Comparison of ENCODE assay signal across 13 mouse cellular contexts in the genomic region with DNA sequence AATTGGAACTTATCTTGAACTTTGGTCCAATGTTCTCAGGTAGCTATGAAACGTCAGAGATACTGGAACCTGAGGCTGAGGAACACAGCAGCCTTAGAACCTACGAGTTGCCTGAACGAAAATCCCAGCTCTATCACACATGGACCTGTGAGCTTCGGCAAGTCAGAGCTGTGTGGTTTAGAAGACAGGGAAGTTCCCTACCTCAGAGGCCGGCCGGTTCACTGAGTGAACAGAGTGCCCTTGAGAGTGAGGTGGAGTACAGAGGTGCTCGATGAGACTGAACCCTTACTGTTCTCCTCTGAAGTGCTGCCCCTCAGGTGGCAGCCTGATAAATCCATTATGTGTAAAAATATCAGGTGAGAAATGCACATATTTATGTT. TPM values are rescaled to one million over a fixed set of nuclear protein-coding genes. Genes with fewer than 3 reads are reported as not detected.
DNase-seq lines count a peak whose midpoint lies in the region; ATAC-seq and TF ChIP-seq lines count a peak whose summit lies in the region.
"Had no signal": no experiment of that assay in that cellular context is flagged by ENCODE, and none has a peak within 500 bp of the region (broad histone marks: within the 10 kb centered on the region; RNA-seq: fewer than 3 reads in every experiment).

No protein-coding gene starts in this region.

- TF ChIP-seq CTCF in stomach, postnatal 0 days (IDR thresholded peaks at IDR 0.05; ENCODE audit: low read depth) = no peak
- no peak for TF ChIP-seq CTCF in forebrain, postnatal 0 days (IDR thresholded peaks at IDR 0.05; ENCODE audit: low read depth)

- H3K27me3 ChIP-seq in heart, embryonic 14.5 days (ENCODE audit: control insufficient read depth, insufficient read depth, low read length) = no peaks in the 10 kb centered on the region
- H3K27me3 ChIP-seq in liver, embryonic 13.5 days = no peaks in the 10 kb centered on the region
- H3K27me3 ChIP-seq in stomach, postnatal 0 days (ENCODE audit: control insufficient read depth, insufficient read depth, low read length) = no peaks in the 10 kb centered on the region
- no peaks in the 10 kb centered on the region for H3K27me3 ChIP-seq in forebrain, postnatal 0 days (ENCODE audit: insufficient read depth, low read length)

- ATAC-seq in heart, embryonic 14.5 days (ENCODE audit: insufficient number of reproducible peaks, insufficient read depth, low FRiP score, low read depth) = no peak
- ATAC-seq in liver, embryonic 13.5 days (ENCODE audit: low read depth) = no peak
- ATAC-seq in stomach, postnatal 0 days (ENCODE audit: low FRiP score, low TSS enrichment) = peak; percentile 48
- no peak for ATAC-seq in forebrain, postnatal 0 days

- intact Hi-C loops in heart, postnatal 14 days (cut with DNase I) = loop anchor here (10.0 kb wide), 1 partner anchor 389 kb away; a partner anchor contains a TSS

- TF ChIP-seq EP300 in stomach, postnatal 0 days (optimal IDR thresholded peaks at IDR 0.05) = no peak

- H3K27ac ChIP-seq in heart, embryonic 14.5 days (replicated peaks in 1 of 2; ENCODE audit: control insufficient read depth in 1 of 2, insufficient read depth in 1 of 2, low read depth in 2 of 2, low read length in 2 of 2) = peak overlapping the region; percentile 15 to 46; a peak in 2 of 4 replicates
- H3K27ac ChIP-seq in liver, embryonic 13.5 days = peak overlapping the region; percentile 96
- peak overlapping the region; percentile 59 for H3K27ac ChIP-seq in stomach, postnatal 0 days (replicated peaks)
- H3K27ac ChIP-seq in forebrain, postnatal 0 days (ENCODE audit: low read depth, low read length) = no peak overlapping the region
- H3K27ac ChIP-seq: hindbrain, embryonic 10.5 days had no signal

- H3K9ac ChIP-seq in heart, embryonic 14.5 days (ENCODE audit: low read length) = no peak overlapping the region
- peak overlapping the region; percentile 67 for H3K9ac ChIP-seq in liver, embryonic 13.5 days
- no peak overlapping the region for H3K9ac ChIP-seq in stomach, postnatal 0 days (ENCODE audit: low read length)
- H3K9ac ChIP-seq in forebrain, postnatal 0 days = no peak overlapping the region

- H3K4me2 ChIP-seq in heart, embryonic 14.5 days (ENCODE audit: low read length) = no peak overlapping the region
- H3K4me2 ChIP-seq in liver, embryonic 13.5 days = peak overlapping the region; percentile 67
- H3K4me2 ChIP-seq in stomach, postnatal 0 days (replicated peaks; ENCODE audit: low read depth) = no peak overlapping the region
- no peak overlapping the region for H3K4me2 ChIP-seq in forebrain, postnatal 0 days (ENCODE audit: low read depth)

- no peaks in the 10 kb centered on the region for H3K9me3 ChIP-seq in heart, embryonic 14.5 days (ENCODE audit: control insufficient read depth, low read length)
- H3K9me3 ChIP-seq in liver, embryonic 13.5 days (replicated peaks) = no peaks in the 10 kb centered on the region
- no peaks in the 10 kb centered on the region for H3K9me3 ChIP-seq in stomach, postnatal 0 days (ENCODE audit: control insufficient read depth, low read length)
- H3K9me3 ChIP-seq in forebrain, postnatal 0 days (ENCODE audit: low read length) = no peaks in the 10 kb centered on the region
- H3K9me3 ChIP-seq: hindbrain, embryonic 10.5 days had no signal

- DNase-seq in heart, postnatal 14 days = no peak
- DNase-seq in spleen, postnatal 10 days (ENCODE audit: low spot score in 2 of 2) = peak; percentile 45 to 57
- no peak for DNase-seq in spleen, postnatal 4 days (ENCODE audit: low spot score in 2 of 2)
- no peak for DNase-seq in liver, embryonic 13.5 days
- no peak for DNase-seq in stomach, postnatal 0 days (ENCODE audit: low spot score)
- no peak for DNase-seq in retina, postnatal 1 day
- no peak for DNase-seq in forebrain, postnatal 0 days
- DNase-seq: cerebellum, postnatal 36 days; kidney, adult 9 months; left cerebral cortex, postnatal 4 days had no signal

- no peak overlapping the region for H3K4me3 ChIP-seq in heart, embryonic 14.5 days (ENCODE audit: control insufficient read depth in 1 of 2, insufficient read depth in 1 of 2, low read depth in 1 of 2, low read length in 2 of 2)
- peak overlapping the region; percentile 40 for H3K4me3 ChIP-seq in liver, embryonic 13.5 days (replicated peaks)
- no peak overlapping the region for H3K4me3 ChIP-seq in stomach, postnatal 0 days (ENCODE audit: low read depth, low read length)
- H3K4me3 ChIP-seq in forebrain, postnatal 0 days (ENCODE audit: low read depth, low read length) = no peak overlapping the region
- H3K4me3 ChIP-seq: hindbrain, embryonic 10.5 days; myocyte had no signal

- whole genome bisulfite sequencing in heart, embryonic 14.5 days = 67% methylated on average over 7 of the region's 7 CpGs
- 35% methylated on average over 7 of the region's 7 CpGs for WGBS in liver, embryonic 13.5 days (ENCODE audit: insufficient replicate concordance)
- WGBS in stomach, postnatal 0 days = 67% methylated on average over 7 of the region's 7 CpGs
- 91% methylated on average over 7 of the region's 7 CpGs for WGBS in forebrain, postnatal 0 days

- peaks cover 54% of the 10 kb centered on the region for H3K36me3 ChIP-seq in heart, embryonic 14.5 days (ENCODE audit: control insufficient read depth, insufficient read depth, low read length)
- peaks cover 65% of the 10 kb centered on the region for H3K36me3 ChIP-seq in liver, embryonic 13.5 days
- peaks cover 16% of the 10 kb centered on the region; the same call in 1 of the 2 replicates for H3K36me3 ChIP-seq in stomach, postnatal 0 days (ENCODE audit: control insufficient read depth, insufficient read depth, low read length)
- peaks cover 43% of the 10 kb centered on the region for H3K36me3 ChIP-seq in forebrain, postnatal 0 days (ENCODE audit: insufficient read depth)

- peaks cover 17 to 40% of the 10 kb centered on the region in 2 experiments for H3K4me1 ChIP-seq in heart, embryonic 14.5 days (ENCODE audit: control insufficient read depth in 2 of 2, insufficient read depth in 2 of 2, low read length in 2 of 2)
- H3K4me1 ChIP-seq in liver, embryonic 13.5 days (replicated peaks) = peaks cover 64% of the 10 kb centered on the region
- 0 out of 2 replicates have a peak, but pooled peaks cover 4% of the 10 kb centered on the region for H3K4me1 ChIP-seq in stomach, postnatal 0 days (replicated peaks; ENCODE audit: control insufficient read depth, insufficient read depth)
- 0 out of 2 replicates have a peak, but pooled peaks cover 14% of the 10 kb centered on the region for H3K4me1 ChIP-seq in forebrain, postnatal 0 days (ENCODE audit: insufficient read depth)

RNA-seq across cellular contexts. Expression of a gene that starts 5.1 kb away (rescaled TPM):
- polyA plus RNA-seq in heart, embryonic 14.5 days (2014; fragmentation: Nextera tagmentation; extraction: Ambion mirVana) = 74.9 and 77.2 TPM in 2 replicates
- total RNA-seq in heart, postnatal 14 days (2021) = 100 to 1,000 TPM; 130 to 147 TPM
- polyA plus RNA-seq in liver, embryonic 13.5 days (2015; fragmentation: Nextera tagmentation; extraction: Ambion mirVana) = 64.9 and 72.5 TPM in 2 replicates
- polyA plus RNA-seq in stomach, postnatal 0 days (2015; fragmentation: Nextera tagmentation; extraction: Ambion mirVana) = 39.9 and 40.5 TPM in 2 replicates
- total RNA-seq in forebrain, postnatal 0 days (2014; rRNA removed) = 94.6 and 128 TPM in 2 replicates
- 76.8 and 83.9 TPM in 2 replicates for polyA plus RNA-seq in forebrain, postnatal 0 days (2015; fragmentation: Nextera tagmentation; extraction: Ambion mirVana)

Comparison
In these comparisons a context has a peak if more than half of its experiments do, and no peak if none do; other contexts are left out.
1. DNase-seq: peak in spleen, postnatal 10 days (2 of 2); none in heart, postnatal 14 days (0 of 2), spleen, postnatal 4 days (0 of 2), liver, embryonic 13.5 days (single experiment), stomach, postnatal 0 days (single experiment), retina, postnatal 1 day (single experiment) and forebrain, postnatal 0 days (single experiment).